ENCODE assay signal across 31 mouse cellular contexts in the genomic region with DNA sequence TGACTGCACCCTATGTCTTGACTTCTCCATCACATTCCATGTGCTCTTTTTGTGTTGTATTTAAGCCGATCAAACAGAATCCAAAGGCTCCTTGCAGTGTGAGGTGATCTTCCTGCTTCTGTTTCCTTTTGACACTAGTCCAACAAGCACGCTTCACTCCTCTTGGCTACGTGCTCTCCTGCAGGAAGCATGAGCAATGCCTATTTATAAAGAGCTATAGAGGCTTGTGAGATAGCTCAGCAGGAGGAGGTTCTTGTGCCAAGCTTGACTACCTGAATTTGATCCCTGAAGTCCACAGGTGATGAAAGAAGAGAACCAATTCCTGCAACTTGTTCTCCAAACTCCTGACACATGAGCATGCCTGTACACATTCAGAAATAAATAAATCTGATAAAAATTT.
DNase-seq lines count a peak whose midpoint lies in the region; ATAC-seq and TF ChIP-seq lines count a peak whose summit lies in the region.
"Had no signal": no experiment of that assay in that cellular context is flagged by ENCODE, and none has a peak within 500 bp of the region (broad histone marks: within the 10 kb centered on the region; RNA-seq: fewer than 3 reads in every experiment).

No protein-coding gene starts in this region.

- no peak overlapping the region for H3K4me2 ChIP-seq in kidney, embryonic 14.5 days (replicated peaks; ENCODE audit: low read depth, low read length)
- H3K4me2 ChIP-seq in forebrain, embryonic 11.5 days (ENCODE audit: low read depth, low read length, severe bottlenecking) = no peak overlapping the region
- H3K4me2 ChIP-seq: embryonic facial prominence, embryonic 13.5 days; forebrain, embryonic 12.5 days; heart, embryonic 11.5 days; intestine, embryonic 15.5 days; limb, embryonic 15.5 days; liver, embryonic 13.5 days; midbrain, embryonic 11.5 days had no signal

- H3K27ac ChIP-seq in kidney, adult 2 months (ENCODE audit: insufficient read depth, low read depth, low read length) = no peak overlapping the region
- no peak overlapping the region for H3K27ac ChIP-seq in kidney, embryonic 14.5 days (ENCODE audit: low read depth, low read length)
- no peak overlapping the region for H3K27ac ChIP-seq in forebrain, embryonic 11.5 days (ENCODE audit: low read depth, low read length)
- H3K27ac ChIP-seq: embryonic facial prominence, embryonic 13.5 days; forebrain, embryonic 12.5 days; hindbrain, postnatal 0 days; intestine, embryonic 15.5 days; limb, embryonic 10.5 days; limb, embryonic 15.5 days; liver, embryonic 13.5 days; stomach, postnatal 0 days had no signal

- no peak for TF ChIP-seq POLR2A in kidney, adult 2 months (IDR thresholded peaks at IDR 0.05; ENCODE audit: low read depth, low read length)

- no peaks in the 10 kb centered on the region for H3K4me1 ChIP-seq in kidney, adult 2 months (ENCODE audit: control insufficient read depth, insufficient read depth, low read length)
- H3K4me1 ChIP-seq in kidney, embryonic 14.5 days (ENCODE audit: control insufficient read depth, insufficient read depth, low read length) = no peaks in the 10 kb centered on the region
- H3K4me1 ChIP-seq in forebrain, embryonic 11.5 days (replicated peaks; ENCODE audit: control insufficient read depth, insufficient read depth, low read length) = no peaks in the 10 kb centered on the region
- H3K4me1 ChIP-seq: forebrain, embryonic 12.5 days; intestine, embryonic 15.5 days; limb, embryonic 10.5 days; limb, embryonic 15.5 days had no signal

- no peak overlapping the region for H3K4me3 ChIP-seq in kidney, adult 2 months (ENCODE audit: insufficient read depth, low read depth, low read length)
- no peak overlapping the region for H3K4me3 ChIP-seq in kidney, embryonic 14.5 days (ENCODE audit: low read length)
- H3K4me3 ChIP-seq in forebrain, embryonic 11.5 days (ENCODE audit: low read depth, low read length) = no peak overlapping the region
- H3K4me3 ChIP-seq: embryonic facial prominence, embryonic 13.5 days; forebrain, embryonic 12.5 days; intestine, embryonic 15.5 days; limb, embryonic 10.5 days; limb, embryonic 15.5 days; liver, embryonic 13.5 days had no signal

- no peaks in the 10 kb centered on the region for H3K9me3 ChIP-seq in kidney, embryonic 14.5 days (ENCODE audit: control insufficient read depth, low read length)
- no peaks in the 10 kb centered on the region for H3K9me3 ChIP-seq in forebrain, embryonic 11.5 days (ENCODE audit: control insufficient read depth, low read length)
- H3K9me3 ChIP-seq: embryonic facial prominence, embryonic 13.5 days; forebrain, embryonic 12.5 days; intestine, embryonic 15.5 days; limb, embryonic 10.5 days; limb, embryonic 15.5 days; liver, embryonic 13.5 days had no signal

- DNase-seq in kidney, adult 2 months = peak; percentile 8
- DNase-seq in cerebellum, adult 11-12 months = peak; percentile 82
- peak; percentile 90 for DNase-seq in cerebellum, adult 9-10 months
- peak; percentile 74 to 81 for DNase-seq in cerebellum, postnatal 36 days
- no peak for DNase-seq in yolk sac, embryonic 10.5 days (ENCODE audit: low spot score)
- DNase-seq in forebrain, embryonic 11.5 days (ENCODE audit: low spot score) = no peak
- DNase-seq: adrenal gland, adult 2 months; adrenal gland, postnatal 36 days; forebrain, postnatal 0 days; gastrocnemius, postnatal 10 days; kidney, adult 8-10 months; kidney, postnatal 10 days; liver, embryonic 13.5 days; lung, adult 18-20 months; lung, postnatal 14 days; right cerebral cortex, adult 18-20 months; thymus, adult 18-20 months; thymus, postnatal 36 days had no signal

- WGBS in kidney, adult 2 months = 76% methylated on average over 3 of the region's 3 CpGs
- 85% methylated on average over 3 of the region's 3 CpGs for WGBS in kidney, embryonic 14.5 days
- 92% methylated on average over 3 of the region's 3 CpGs for WGBS in forebrain, embryonic 11.5 days

- no peak overlapping the region for H3K9ac ChIP-seq in kidney, embryonic 14.5 days (ENCODE audit: low read depth, low read length)
- H3K9ac ChIP-seq in forebrain, embryonic 11.5 days (ENCODE audit: low read length) = no peak overlapping the region
- H3K9ac ChIP-seq: embryonic facial prominence, embryonic 13.5 days; forebrain, embryonic 12.5 days; forebrain, postnatal 0 days; intestine, embryonic 15.5 days; limb, embryonic 15.5 days; liver, embryonic 13.5 days had no signal

- H3K36me3 ChIP-seq in kidney, adult 2 months (ENCODE audit: control insufficient read depth, insufficient read depth, low read length) = no peaks in the 10 kb centered on the region
- no peaks in the 10 kb centered on the region for H3K36me3 ChIP-seq in kidney, embryonic 14.5 days (ENCODE audit: control insufficient read depth, insufficient read depth, low read length)
- no peaks in the 10 kb centered on the region for H3K36me3 ChIP-seq in forebrain, embryonic 11.5 days (ENCODE audit: control insufficient read depth, insufficient read depth, low read length)
- H3K36me3 ChIP-seq: embryonic facial prominence, embryonic 13.5 days; forebrain, embryonic 12.5 days; intestine, embryonic 15.5 days; limb, embryonic 10.5 days; limb, embryonic 15.5 days; liver, embryonic 13.5 days had no signal

- no peaks in the 10 kb centered on the region for H3K27me3 ChIP-seq in kidney, adult 2 months (replicated peaks; ENCODE audit: control insufficient read depth, insufficient read depth, low read length)
- no peaks in the 10 kb centered on the region for H3K27me3 ChIP-seq in kidney, embryonic 14.5 days (ENCODE audit: control insufficient read depth, insufficient read depth, low read length)
- H3K27me3 ChIP-seq in forebrain, embryonic 11.5 days (ENCODE audit: control insufficient read depth, insufficient read depth, low read length) = no peaks in the 10 kb centered on the region
- H3K27me3 ChIP-seq: CH12.LX; embryonic facial prominence, embryonic 13.5 days; forebrain, embryonic 12.5 days; intestine, embryonic 15.5 days; limb, embryonic 15.5 days; liver, embryonic 13.5 days had no signal

- no peak for ATAC-seq in kidney, embryonic 14.5 days (ENCODE audit: low FRiP score, low TSS enrichment)
- no peak for ATAC-seq in forebrain, embryonic 11.5 days (replicated peaks; ENCODE audit: low FRiP score)
- ATAC-seq: activated CD4-positive, CD25-positive, alpha-beta regulatory T cell, adult 4 months; forebrain, postnatal 0 days; hindbrain, postnatal 0 days; intestine, embryonic 15.5 days; midbrain, embryonic 16.5 days had no signal

- TF ChIP-seq CTCF in kidney, adult 2 months (conservative IDR thresholded peaks at IDR 0.05; ENCODE audit: insufficient read depth, insufficient read length, low read depth, low read length) = no peak

Comparison
In these comparisons a context has a peak if more than half of its experiments do, and no peak if none do; other contexts are left out.
1. DNase-seq: peak in kidney, adult 2 months (single experiment), cerebellum, adult 11-12 months (single experiment), cerebellum, adult 9-10 months (single experiment) and cerebellum, postnatal 36 days (2 of 2); none in yolk sac, embryonic 10.5 days (single experiment) and forebrain, embryonic 11.5 days (single experiment).